Mouse (Mus musculus): ENCODE data around the gene Cyp51.

DNA sequence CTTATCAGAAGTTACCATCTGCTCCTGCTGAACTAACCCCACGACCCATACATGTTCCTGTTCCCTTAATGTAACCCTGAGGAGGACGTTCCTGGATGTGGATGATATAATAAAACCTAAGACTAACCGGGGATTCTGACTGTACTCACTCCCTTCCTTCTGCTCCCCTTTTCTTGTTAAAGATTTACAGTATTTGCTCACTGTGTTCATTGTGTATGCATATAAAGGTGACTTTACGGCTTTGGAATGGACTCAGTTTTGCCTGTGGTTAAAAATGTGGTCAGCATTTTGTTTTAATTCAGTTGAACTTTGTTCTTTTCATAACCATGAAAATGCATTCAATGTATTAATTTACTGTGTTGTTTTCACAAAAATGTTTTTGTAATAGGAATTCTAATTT lies 72.7 kb downstream of the Cyp51 start:
- TF ChIP-seq CTCF (IDR thresholded peaks at IDR 0.05; ENCODE audit: low read depth, low read length), result no peak
- no peak for TF ChIP-seq TAL1 (conservative IDR thresholded peaks at IDR 0.05; ENCODE audit: low read depth, low read length)
- TF ChIP-seq GATA2 (IDR thresholded peaks at IDR 0.05; ENCODE audit: borderline replicate concordance, low read depth, low read length), result no peak
- no peak for TF ChIP-seq GATA1 (IDR thresholded peaks at IDR 0.05; ENCODE audit: borderline replicate concordance, low read length)
- TF ChIP-seq POLR2AphosphoS5 (IDR thresholded peaks at IDR 0.05; ENCODE audit: insufficient replicate concordance, low read depth, low read length), result no peak

Data from G1E (cell line).